Mouse (Mus musculus) T-cell, adult 66 days (primary cell): Measurements from ENCODE around the gene Eif2s3x. TPM values are rescaled to one million over a fixed set of nuclear protein-coding genes. Genes with fewer than 3 reads are reported as not detected.

Source experiments
- total RNA-seq, 2 experiments: library from RNA; stranded (reverse); gene quantifications; 3 replicates in 1 of 2; 4 replicates in 1 of 2; pipeline ENCODE4 v1.2.4; 2023

Gene Eif2s3x
- total RNA-seq: 100 to 1,000 TPM; 109 to 135 TPM

DNA sequence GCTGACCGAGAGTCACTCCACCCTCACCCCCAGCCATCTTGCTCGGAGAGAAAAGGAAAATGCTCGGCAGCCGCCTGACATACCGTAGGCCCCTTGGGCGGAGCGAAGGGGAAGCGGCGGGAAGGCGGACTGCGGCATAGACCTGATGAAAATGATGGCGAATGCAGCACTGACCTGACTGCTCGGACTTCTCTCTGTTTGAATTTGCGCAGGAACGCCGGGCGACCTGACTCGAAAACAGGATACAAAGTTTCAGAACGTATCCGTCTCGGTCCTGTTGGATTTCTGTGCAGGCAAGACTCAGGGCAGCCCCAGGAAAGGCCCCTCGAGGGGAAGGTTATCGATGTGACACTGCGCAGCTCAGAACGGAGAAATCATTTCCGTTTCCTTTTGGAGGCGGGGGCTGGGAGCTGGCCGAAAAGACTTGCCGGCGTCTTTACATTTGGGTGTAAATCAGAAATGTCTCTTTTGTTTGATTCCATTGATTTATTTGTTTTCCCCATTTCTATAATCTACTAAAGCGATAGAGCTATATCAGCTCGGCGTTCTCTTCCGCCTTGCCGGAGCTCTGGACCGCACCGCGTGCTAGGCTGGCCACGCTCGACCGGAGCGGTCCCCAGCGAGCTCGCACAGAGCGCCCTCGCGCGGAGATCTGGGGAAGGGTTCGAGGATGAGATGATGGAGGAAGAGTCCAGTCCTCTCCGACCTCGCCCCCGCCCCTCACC lies at the start of gene Eif2s3x:
Eif2s3x (minus strand) TSS at position 266 of the 725 bp plus-strand sequence.

GRCm38 (mm10) chrX:94234532-94235189 lies 22.0 kb upstream of the Eif2s3x start, which contains the start of gene Klhl15:
Gene Klhl15 (plus strand): TSS chrX:94234599.

Other genes with a start within 250 kb of the Eif2s3x start
- not detected for gene AU015836, start 244.2 kb downstream of the Eif2s3x start, total RNA-seq
- 10 to 100 TPM; 48.4 to 53.2 TPM for gene Zfx, start 89.2 kb downstream of the Eif2s3x start, total RNA-seq
- gene Klhl15, start 21.7 kb upstream of the Eif2s3x start, total RNA-seq: 10 to 100 TPM; 14.3 to 16.3 TPM
- not detected for gene Fam90a1b, start 153.9 kb upstream of the Eif2s3x start, total RNA-seq
- gene Apoo, start 154.3 kb upstream of the Eif2s3x start, total RNA-seq: 1 to 10 TPM; 6.6 to 8.6 TPM